Mouse (Mus musculus): Measurements from ENCODE around the gene Rpusd2. TPM values are rescaled to one million over a fixed set of nuclear protein-coding genes. Genes with fewer than 3 reads are reported as not detected.
"Not testable (repeated sequence)": the region's sequence is repeated elsewhere in the genome, so short reads cannot be mapped to it uniquely, and the experiment has no call there.

Rpusd2 gene
- polyA plus RNA-seq (2016; fragmentation: Nextera tagmentation; extraction: Ambion mirVana) = 8.0 and 8.3 TPM in 2 replicates

GRCm38 (mm10) chr2:119034656-119035396 is at the start of gene Rpusd2:
TSS of gene Rpusd2 (plus strand) at chr2:119034790.
- Histone ChIP-seq H3K4me1 (replicated peaks) (peaks cover 13% of the 10 kb centered on the region), H3K9me3 (no peaks in the 10 kb centered on the region), H3K27me3 (ENCODE audit: insufficient read depth, poor library complexity, severe bottlenecking) (no peaks in the 10 kb centered on the region; the same call in 1 of the 2 replicates), H3K27ac (peak within 1 kb of the TSS; percentile 94), H3K36me3 (peaks cover 33% of the 10 kb centered on the region), H3K4me3 (peak within 1 kb of the TSS; percentile 86)
- DNase-seq (ENCODE audit: low spot score) = peak; percentile 96
- under 1% methylated on average over 49 of the region's 49 CpGs for WGBS

- no peak for DNase-seq (ENCODE audit: low spot score)
- no peak overlapping the region for H3K4me3 ChIP-seq
- WGBS = 82% methylated on average over 5 of the region's 5 CpGs
- H3K27me3 ChIP-seq (ENCODE audit: insufficient read depth, poor library complexity, severe bottlenecking) = peaks cover 38% of the 10 kb centered on the region
- peaks cover 24% of the 10 kb centered on the region for H3K4me1 ChIP-seq (replicated peaks)
- H3K27ac ChIP-seq = no peak overlapping the region
- no peaks in the 10 kb centered on the region for H3K36me3 ChIP-seq
- H3K9me3 ChIP-seq = peaks cover under 1% of the 10 kb centered on the region; the same call in 1 of the 2 replicates
Measured at GRCm38 (mm10) chr2:118995490-118995889, 39.1 kb upstream of the Rpusd2 start.

- Histone ChIP-seq H3K4me3 (no peak overlapping the region), H3K9me3 (no peaks in the 10 kb centered on the region), H3K27ac (no peak overlapping the region; the same call in 1 of the 2 replicates), H3K36me3 (no peaks in the 10 kb centered on the region), H3K27me3 (ENCODE audit: insufficient read depth, poor library complexity, severe bottlenecking) (peaks cover 40% of the 10 kb centered on the region), H3K4me1 (replicated peaks) (peaks cover 24% of the 10 kb centered on the region)
- DNase-seq (ENCODE audit: low spot score) = no peak
- WGBS = 50% methylated on average over 16 of the region's 16 CpGs
Measured at GRCm38 (mm10) chr2:118995919-118996797, 38.4 kb upstream of the Rpusd2 start.

- H3K4me3 ChIP-seq = no peak overlapping the region
- no peaks in the 10 kb centered on the region for H3K9me3 ChIP-seq
- DNase-seq (ENCODE audit: low spot score) = no peak
- no peak overlapping the region for H3K27ac ChIP-seq
- H3K4me1 ChIP-seq (replicated peaks) = peaks cover 24% of the 10 kb centered on the region
- WGBS = 43% methylated on average over 1 of the region's 1 CpGs
- H3K27me3 ChIP-seq (ENCODE audit: insufficient read depth, poor library complexity, severe bottlenecking) = peaks cover 40% of the 10 kb centered on the region
- H3K36me3 ChIP-seq = no peaks in the 10 kb centered on the region
Measured at GRCm38 (mm10) chr2:118996798-118997105, 37.8 kb upstream of the Rpusd2 start.

GRCm38 (mm10) chr2:118998115-118998866 is 36.3 kb upstream of the Rpusd2 start:
- peaks cover 24% of the 10 kb centered on the region for H3K4me1 ChIP-seq (replicated peaks)
- 82% methylated on average over 6 of the region's 6 CpGs for WGBS
- no peak overlapping the region for H3K27ac ChIP-seq
- H3K4me3 ChIP-seq = no peak overlapping the region
- peaks cover 40% of the 10 kb centered on the region for H3K27me3 ChIP-seq (ENCODE audit: insufficient read depth, poor library complexity, severe bottlenecking)
- DNase-seq (ENCODE audit: low spot score) = no peak
- no peaks in the 10 kb centered on the region for H3K9me3 ChIP-seq
- no peaks in the 10 kb centered on the region for H3K36me3 ChIP-seq

- H3K27ac ChIP-seq = no peak overlapping the region
- H3K27me3 ChIP-seq (ENCODE audit: insufficient read depth, poor library complexity, severe bottlenecking) = peaks cover 40% of the 10 kb centered on the region
- H3K4me3 ChIP-seq = no peak overlapping the region
- H3K4me1 ChIP-seq (replicated peaks) = peaks cover 24% of the 10 kb centered on the region
- WGBS = 34% methylated on average over 3 of the region's 3 CpGs
- no peak for DNase-seq (ENCODE audit: low spot score)
- H3K36me3 ChIP-seq = no peaks in the 10 kb centered on the region
- H3K9me3 ChIP-seq = no peaks in the 10 kb centered on the region
Measured at GRCm38 (mm10) chr2:118999025-118999639, 35.5 kb upstream of the Rpusd2 start.

GRCm38 (mm10) chr2:119006886-119007285 is 27.7 kb upstream of the Rpusd2 start:
- Histone ChIP-seq H3K9me3 (no peaks in the 10 kb centered on the region), H3K27me3 (ENCODE audit: insufficient read depth, poor library complexity, severe bottlenecking) (no peaks in the 10 kb centered on the region), H3K4me3 (no peak overlapping the region), H3K36me3 (no peaks in the 10 kb centered on the region), H3K27ac (no peak overlapping the region), H3K4me1 (replicated peaks) (0 out of 2 replicates have a peak, but pooled peaks cover 3% of the 10 kb centered on the region)
- 85% methylated on average over 7 of the region's 7 CpGs for WGBS
- DNase-seq (ENCODE audit: low spot score) = no peak

- 93% methylated on average over 2 of the region's 2 CpGs for WGBS
- Histone ChIP-seq H3K27me3 (ENCODE audit: insufficient read depth, poor library complexity, severe bottlenecking) (no peaks in the 10 kb centered on the region), H3K4me3 (no peak overlapping the region), H3K4me1 (replicated peaks) (0 out of 2 replicates have a peak, but pooled peaks cover 3% of the 10 kb centered on the region), H3K9me3 (no peaks in the 10 kb centered on the region), H3K36me3 (no peaks in the 10 kb centered on the region), H3K27ac (no peak overlapping the region)
- DNase-seq (ENCODE audit: low spot score) = no peak
Measured at GRCm38 (mm10) chr2:119009376-119009775, 25.2 kb upstream of the Rpusd2 start.

GRCm38 (mm10) chr2:119014989-119015388 is 19.6 kb upstream of the Rpusd2 start:
- DNase-seq (ENCODE audit: low spot score) = no peak
- Histone ChIP-seq H3K27me3 (ENCODE audit: insufficient read depth, poor library complexity, severe bottlenecking) (no peaks in the 10 kb centered on the region), H3K27ac (no peak overlapping the region), H3K4me1 (replicated peaks) (peaks cover 13% of the 10 kb centered on the region), H3K4me3 (no peak overlapping the region), H3K36me3 (peaks cover 23% of the 10 kb centered on the region), H3K9me3 (no peaks in the 10 kb centered on the region)
- WGBS = 78% methylated on average over 7 of the region's 7 CpGs

- Histone ChIP-seq H3K27me3 (ENCODE audit: insufficient read depth, poor library complexity, severe bottlenecking) (no peaks in the 10 kb centered on the region), H3K9me3 (no peaks in the 10 kb centered on the region), H3K36me3 (peaks cover 30% of the 10 kb centered on the region), H3K27ac (no peak overlapping the region), H3K4me3 (no peak overlapping the region), H3K4me1 (replicated peaks) (peaks cover 13% of the 10 kb centered on the region)
- DNase-seq (ENCODE audit: low spot score) = no peak
- WGBS = 83% methylated on average over 12 of the region's 12 CpGs
Measured at GRCm38 (mm10) chr2:119015604-119016180, 18.9 kb upstream of the Rpusd2 start.

GRCm38 (mm10) chr2:119016312-119016711 is 18.3 kb upstream of the Rpusd2 start:
- Histone ChIP-seq H3K4me1 (replicated peaks) (peaks cover 13% of the 10 kb centered on the region), H3K36me3 (peaks cover 36% of the 10 kb centered on the region)
- H3K4me3 ChIP-seq; H3K27me3 ChIP-seq (ENCODE audit: insufficient read depth, poor library complexity, severe bottlenecking); H3K9me3 ChIP-seq; H3K27ac ChIP-seq; DNase-seq (ENCODE audit: low spot score): not testable (repeated sequence)
- WGBS = 81% methylated on average over 4 of the region's 4 CpGs

- Histone ChIP-seq H3K9me3 (no peaks in the 10 kb centered on the region), H3K36me3 (peaks cover 50% of the 10 kb centered on the region), H3K27ac (no peak overlapping the region), H3K4me3 (no peak overlapping the region), H3K4me1 (replicated peaks) (peaks cover 13% of the 10 kb centered on the region), H3K27me3 (ENCODE audit: insufficient read depth, poor library complexity, severe bottlenecking) (no peaks in the 10 kb centered on the region)
- WGBS = 91% methylated on average over 3 of the region's 3 CpGs
- DNase-seq (ENCODE audit: low spot score) = no peak
Measured at GRCm38 (mm10) chr2:119017647-119018046, 16.9 kb upstream of the Rpusd2 start.
